Mouse (Mus musculus): ENCODE results near the gene Pard6b.

- TF ChIP-seq CTCF (IDR thresholded peaks at IDR 0.05; ENCODE audit: insufficient read depth, low read depth, low read length), result no peak
- no peak for TF ChIP-seq POLR2A (IDR thresholded peaks at IDR 0.05; ENCODE audit: insufficient read depth, low read depth, low read length)
Observed at GRCm38 (mm10) chr2:168063712-168064111, 17.1 kb upstream of the Pard6b start.

Data from olfactory bulb, adult 2 months (tissue).